Mouse (Mus musculus) E14TG2a.4 (cell line): Measurements from ENCODE around the gene Smyd3.

Experiments used
- CTCF ChIP-seq: conservative IDR thresholded peaks from 2 replicates; pipeline ENCODE4 v1.5.1; 2014; ENCODE audit warnings: low read length
- POU5F1 ChIP-seq: IDR thresholded peaks from 2 replicates; pipeline ENCODE4 v1.6.1; 2014; ENCODE audit warnings: low read length, borderline replicate concordance

DNA sequence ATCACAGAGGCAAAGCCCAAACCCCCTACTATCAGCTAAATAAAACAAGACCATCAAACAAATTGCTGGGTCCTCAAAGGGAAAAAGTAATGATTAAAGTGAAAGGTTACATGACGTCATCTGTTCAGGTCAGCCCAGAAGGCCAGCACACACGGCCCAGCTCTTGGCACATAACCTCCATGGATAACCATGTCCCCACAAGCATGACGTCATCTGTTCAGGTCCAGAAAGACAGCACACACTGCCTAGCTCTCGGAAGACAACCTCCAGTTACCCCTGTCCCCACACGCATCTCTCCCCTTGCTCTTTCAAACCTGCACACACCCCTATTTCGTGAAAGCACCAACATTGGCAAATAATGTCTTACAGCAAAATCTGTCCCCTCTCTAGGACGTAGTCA lies 84.0 kb downstream of the Smyd3 start:
- TF ChIP-seq CTCF (no peak), POU5F1 (no peak)
